Mouse (Mus musculus) limb, embryonic 13.5 days (tissue): ENCODE results near the gene Cd22. TPM values are rescaled to one million over a fixed set of nuclear protein-coding genes. Genes with fewer than 3 reads are reported as not detected.

Experiments used
- polyA plus RNA-seq: library from polyadenylated mRNA; unstranded; fragments of >200 nt; fragmentation: Nextera tagmentation; extraction: Ambion mirVana; gene quantifications from 2 replicates; pipeline ENCODE4 v1.2.1, GENCODE M21; 2015

Gene Cd22
- polyA plus RNA-seq, 1 experiment from 2014 or later, result 0.09 TPM

Other genes starting within 250 kb of the Cd22 start
- not detected in 2 replicates for gene Etv2, start 244.5 kb downstream of the Cd22 start, polyA plus RNA-seq
- gene Rbm42, start 230.0 kb downstream of the Cd22 start, polyA plus RNA-seq, result 127 and 130 TPM in 2 replicates
- 45.3 and 50.0 TPM in 2 replicates for gene Haus5, start 215.3 kb downstream of the Cd22 start, polyA plus RNA-seq
- not detected in 2 replicates for gene Pmis2, start 208.7 kb downstream of the Cd22 start, polyA plus RNA-seq
- gene 2200002J24Rik, start 181.4 kb downstream of the Cd22 start, polyA plus RNA-seq, result not detected in 2 replicates
- 0.09 and 0.40 TPM in 2 replicates for gene Atp4a, start 168.1 kb downstream of the Cd22 start, polyA plus RNA-seq
- 187 and 189 TPM in 2 replicates for gene Tmem147, start 150.8 kb downstream of the Cd22 start, polyA plus RNA-seq
- gene Gapdhs, start 136.7 kb downstream of the Cd22 start, polyA plus RNA-seq, result 0.51 and 0.71 TPM in 2 replicates
- 1.6 and 2.2 TPM in 2 replicates for gene Sbsn, start 128.9 kb downstream of the Cd22 start, polyA plus RNA-seq
- 7.3 and 11.9 TPM in 2 replicates for gene Dmkn, start 116.6 kb downstream of the Cd22 start, polyA plus RNA-seq
- 51.5 and 65.4 TPM in 2 replicates for gene Krtdap, start 92.4 kb downstream of the Cd22 start, polyA plus RNA-seq
- gene Ffar2, start 56.6 kb downstream of the Cd22 start, polyA plus RNA-seq, result not detected in 2 replicates
- gene Ffar3, start 24.2 kb downstream of the Cd22 start, polyA plus RNA-seq, result not detected in 2 replicates
- not detected in 2 replicates for gene Ffar1, start 18.8 kb downstream of the Cd22 start, polyA plus RNA-seq
- 0.38 and 0.42 TPM in 2 replicates for gene Mag, start 34.5 kb upstream of the Cd22 start, polyA plus RNA-seq
- not detected in 2 replicates for gene Hamp2, start 44.3 kb upstream of the Cd22 start, polyA plus RNA-seq
- gene Hamp, start 63.7 kb upstream of the Cd22 start, polyA plus RNA-seq, result not detected in 2 replicates
- gene Usf2, start 76.5 kb upstream of the Cd22 start, polyA plus RNA-seq, result 27.9 and 28.7 TPM in 2 replicates
- gene Lsr, start 93.1 kb upstream of the Cd22 start, polyA plus RNA-seq, result 25.4 and 25.9 TPM in 2 replicates
- 0.70 and 0.78 TPM in 2 replicates for gene Fam187b, start 93.4 kb upstream of the Cd22 start, polyA plus RNA-seq
- 17.1 and 18.3 TPM in 2 replicates for gene Fxyd5, start 162.1 kb upstream of the Cd22 start, polyA plus RNA-seq
- gene Fxyd7, start 171.1 kb upstream of the Cd22 start, polyA plus RNA-seq, result 20.0 and 21.3 TPM in 2 replicates
- gene Fxyd1, start 176.9 kb upstream of the Cd22 start, polyA plus RNA-seq, result 61.7 and 71.2 TPM in 2 replicates
- 0.59 and 0.67 TPM in 2 replicates for gene Lgi4, start 179.0 kb upstream of the Cd22 start, polyA plus RNA-seq
- gene Fxyd3, start 196.4 kb upstream of the Cd22 start, polyA plus RNA-seq, result 32.9 and 34.8 TPM in 2 replicates
- gene Hpn, start 234.9 kb upstream of the Cd22 start, polyA plus RNA-seq, result 3.0 and 3.2 TPM in 2 replicates
- 4.1 and 4.5 TPM in 2 replicates for gene Scn1b, start 246.7 kb upstream of the Cd22 start, polyA plus RNA-seq